Mouse (Mus musculus) megakaryocyte, embryonic 14.5 days (primary cell): ENCODE measurements around the gene Usp32.

ENCODE experiments used
- FLI1 ChIP-seq: IDR thresholded peaks from 2 replicates; pipeline ENCODE4 v1.6.1; 2012; ENCODE audit warnings: low read length, inconsistent platforms, mixed read lengths
- GATA1 ChIP-seq: IDR thresholded peaks from 3 replicates; pipeline ENCODE4 v1.6.1; 2012; ENCODE audit warnings: mixed read lengths, low read length, inconsistent platforms, borderline replicate concordance

DNA sequence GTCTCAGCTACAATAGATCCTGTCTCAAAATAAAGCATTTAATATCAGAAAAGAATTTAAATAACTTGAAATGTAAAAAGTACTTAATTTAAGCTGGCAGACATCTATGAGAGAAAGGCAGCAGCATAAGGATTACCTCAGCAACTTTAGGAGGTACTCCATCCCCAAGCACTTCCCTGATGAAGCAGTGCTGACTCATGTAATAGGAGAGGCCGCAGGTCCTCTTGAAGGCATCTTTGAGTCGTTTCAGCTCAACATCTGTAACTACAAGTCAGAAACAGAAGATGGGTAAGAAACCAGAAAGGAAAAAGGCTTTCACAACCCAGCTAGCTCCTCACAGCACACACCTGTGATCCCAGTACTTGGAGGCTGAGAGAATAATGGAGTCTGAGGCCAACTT is 36.2 kb downstream of the Usp32 start:
- TF ChIP-seq GATA1 = no peak
- no peak for TF ChIP-seq FLI1
